30 mouse cellular contexts compared by ENCODE assay signal in the genomic region with DNA sequence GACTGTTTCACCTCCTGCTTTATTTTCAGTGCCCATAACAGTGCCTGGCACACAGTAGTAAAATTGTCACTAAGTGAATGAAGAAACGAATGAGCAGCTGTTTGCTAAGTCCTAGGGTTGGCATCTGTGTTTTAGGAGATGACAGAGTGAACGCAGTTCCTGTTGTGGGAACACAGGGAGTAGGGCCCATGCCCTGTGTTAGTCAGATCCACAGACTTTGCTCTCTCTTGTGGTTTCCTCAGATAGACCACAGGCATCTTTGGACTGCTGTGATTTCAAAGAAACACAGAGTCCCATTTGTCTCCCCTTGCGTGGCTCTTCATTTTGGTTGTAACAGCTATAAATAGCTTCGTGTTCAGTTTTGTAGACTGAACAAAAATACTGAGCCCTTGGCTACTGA. TPM values are rescaled to one million over a fixed set of nuclear protein-coding genes. Genes with fewer than 3 reads are reported as not detected.
DNase-seq lines count a peak whose midpoint lies in the region; ATAC-seq and TF ChIP-seq lines count a peak whose summit lies in the region.
"Had no signal": no experiment of that assay in that cellular context is flagged by ENCODE, and none has a peak within 500 bp of the region (broad histone marks: within the 10 kb centered on the region; RNA-seq: fewer than 3 reads in every experiment).

No protein-coding gene starts in this region.

- TF ChIP-seq POLR2A in small intestine, adult 2 months (IDR thresholded peaks at IDR 0.05; ENCODE audit: low read depth, low read length): no peak

- H3K36me3 ChIP-seq in neural tube, embryonic 11.5 days (ENCODE audit: control insufficient read depth, insufficient read depth, low read length): peaks cover 5% of the 10 kb centered on the region
- peaks cover 5% of the 10 kb centered on the region for H3K36me3 ChIP-seq in small intestine, adult 2 months (ENCODE audit: control insufficient read depth, insufficient read depth, low read length)
- H3K36me3 ChIP-seq: G1E had no signal

- no peak for TF ChIP-seq CTCF in Patski (IDR thresholded peaks at IDR 0.05)
- no peak for TF ChIP-seq CTCF in small intestine, adult 2 months (IDR thresholded peaks at IDR 0.05; ENCODE audit: extremely low read depth, insufficient read length, insufficient replicate concordance, low read depth, low read length)

- H3K27ac ChIP-seq in neural tube, embryonic 11.5 days (ENCODE audit: low read depth, low read length): no peak overlapping the region
- H3K27ac ChIP-seq in small intestine, adult 2 months (ENCODE audit: insufficient read depth, low read depth, low read length): peak overlapping the region; percentile 27; the same call in 1 of the 2 replicates
- H3K27ac ChIP-seq: forebrain, embryonic 12.5 days; heart, embryonic 15.5 days; hindbrain, embryonic 14.5 days; layer of hippocampus, adult 2 months; limb, embryonic 13.5 days; liver, embryonic 12.5 days; neural tube, embryonic 15.5 days; stomach, postnatal 0 days had no signal

- no peak for ATAC-seq in neural tube, embryonic 11.5 days (ENCODE audit: insufficient read depth, low FRiP score, low TSS enrichment)
- ATAC-seq in Patski: peak; percentile 96
- ATAC-seq in cerebellum, adult (ENCODE audit: insufficient number of reproducible peaks, low FRiP score, low TSS enrichment): no peak
- ATAC-seq: intestine, embryonic 16.5 days; liver, embryonic 12.5 days had no signal

- 77% methylated on average over 4 of the region's 4 CpGs for WGBS in neural tube, embryonic 11.5 days
- 75% methylated on average over 4 of the region's 4 CpGs for WGBS in small intestine, adult 2 months

- CTCF ChIA-PET in Patski (lab: Charles Lee): interaction anchor here (0.9 kb wide), 1 partner anchor 9 kb away, joined by 3 read pairs; no protein-coding TSS in a partner anchor

- no peaks in the 10 kb centered on the region for H3K4me1 ChIP-seq in neural tube, embryonic 11.5 days (ENCODE audit: control insufficient read depth, insufficient read depth, low read length)
- H3K4me1 ChIP-seq in small intestine, adult 2 months (ENCODE audit: control insufficient read depth, insufficient read depth, insufficient read length, low read length): no peaks in the 10 kb centered on the region
- H3K4me1 ChIP-seq: heart, embryonic 15.5 days; liver, embryonic 12.5 days had no signal

- H3K4me3 ChIP-seq in neural tube, embryonic 11.5 days (ENCODE audit: low read depth, low read length): no peak overlapping the region
- no peak overlapping the region for H3K4me3 ChIP-seq in small intestine, adult 2 months (ENCODE audit: low read depth, low read length)
- H3K4me3 ChIP-seq: forebrain, embryonic 12.5 days; heart, embryonic 15.5 days; layer of hippocampus, adult 2 months; limb, embryonic 13.5 days; liver, embryonic 12.5 days; neural tube, embryonic 15.5 days had no signal

- POLR2A ChIA-PET in Patski (lab: Charles Lee): no interaction called here

- in situ Hi-C loops in Patski (cut with MboI; ENCODE audit: low pct_unique_long_range_greater_than_20kb): no loop called here

- intact Hi-C loops in left cerebral cortex, postnatal 14 days (cut with DNase I): no loop called here

- DNase-seq in neural tube, embryonic 11.5 days (ENCODE audit: low spot score): peak; percentile 3
- DNase-seq in neural tube, embryonic 10.5 days (ENCODE audit: extremely low spot score, low spot score): no peak
- peak; percentile 47 for DNase-seq in Patski (ENCODE audit: low read depth, low spot score)
- peak; percentile 73 for DNase-seq in fibroblast of lung, adult 2 months (ENCODE audit: low read depth)
- DNase-seq in cerebellum, postnatal 14 days: no peak
- DNase-seq in left cerebral cortex, postnatal 14 days (ENCODE audit: low spot score in 2 of 2): no peak
- DNase-seq: adrenal gland, postnatal 36 days; cerebellum, adult 11 months; cerebellum, postnatal 10 days; embryo, embryonic 11 days; heart, postnatal 36 days; layer of hippocampus, postnatal 36 days; lung, adult 18-20 months; lung, postnatal 14 days; midbrain, embryonic 14.5 days; right cerebral cortex, adult 18-20 months; thymus, adult 2 months had no signal

- H3K9ac ChIP-seq in neural tube, embryonic 11.5 days (ENCODE audit: low read length): no peak overlapping the region; the same call in 1 of the 2 replicates
- H3K9ac ChIP-seq: forebrain, embryonic 12.5 days; heart, embryonic 15.5 days; hindbrain, embryonic 14.5 days; limb, embryonic 13.5 days; liver, embryonic 12.5 days; neural tube, embryonic 15.5 days had no signal

- H3K4me2 ChIP-seq in neural tube, embryonic 11.5 days (ENCODE audit: low read depth): no peak overlapping the region
- H3K4me2 ChIP-seq: forebrain, embryonic 12.5 days; heart, embryonic 15.5 days; hindbrain, embryonic 14.5 days; limb, embryonic 13.5 days; liver, embryonic 12.5 days; neural tube, embryonic 15.5 days had no signal

- H3K27me3 ChIP-seq in neural tube, embryonic 11.5 days (ENCODE audit: control insufficient read depth, insufficient read depth, low read length): no peaks in the 10 kb centered on the region
- no peaks in the 10 kb centered on the region for H3K27me3 ChIP-seq in Patski
- no peaks in the 10 kb centered on the region for H3K27me3 ChIP-seq in small intestine, adult 2 months (ENCODE audit: control insufficient read depth, insufficient read depth, low read length)
- H3K27me3 ChIP-seq: CH12.LX; forebrain, embryonic 12.5 days; heart, embryonic 15.5 days; limb, embryonic 13.5 days; liver, embryonic 12.5 days; neural tube, embryonic 15.5 days had no signal

- H3K9me3 ChIP-seq in neural tube, embryonic 11.5 days (ENCODE audit: control insufficient read depth, low read length): no peaks in the 10 kb centered on the region
- H3K9me3 ChIP-seq: forebrain, embryonic 12.5 days; G1E; heart, embryonic 15.5 days; limb, embryonic 13.5 days; liver, embryonic 12.5 days; neural tube, embryonic 15.5 days had no signal

RNA-seq across cellular contexts. Expression of a gene that starts 27.0 kb away (rescaled TPM):
- polyA plus RNA-seq in neural tube, embryonic 11.5 days (2014; fragmentation: Nextera tagmentation; extraction: Ambion mirVana): 59.7 and 70.8 TPM in 2 replicates
- polyA plus RNA-seq in Patski (2021): 97.0 TPM
- polyA plus RNA-seq in small intestine, adult 2 months (2012; rRNA removed): 11.8 and 26.3 TPM in 2 replicates
- total RNA-seq in left cerebral cortex, postnatal 14 days (2021): 100 to 1,000 TPM; 520 to 530 TPM
- total RNA-seq: CH12.LX had no signal
- polyA plus RNA-seq: G1E had no signal

RNA-seq across cellular contexts. Expression of a gene that starts 44.2 kb away (rescaled TPM):
- 15.7 and 18.7 TPM in 2 replicates for polyA plus RNA-seq in neural tube, embryonic 11.5 days (2014; fragmentation: Nextera tagmentation; extraction: Ambion mirVana)
- polyA plus RNA-seq in Patski (2021): 21.5 TPM
- 8.7 and 12.4 TPM in 2 replicates for polyA plus RNA-seq in small intestine, adult 2 months (2012; rRNA removed)
- 10 to 100 TPM; 29.0 to 30.6 TPM for total RNA-seq in left cerebral cortex, postnatal 14 days (2021)
- polyA plus RNA-seq: G1E had no signal

Comparison
In these comparisons a context has a peak if more than half of its experiments do, and no peak if none do; other contexts are left out.
1. DNase-seq: peak in neural tube, embryonic 11.5 days (single experiment), Patski (single experiment) and fibroblast of lung, adult 2 months (single experiment); none in neural tube, embryonic 10.5 days (single experiment), cerebellum, postnatal 14 days (0 of 2) and left cerebral cortex, postnatal 14 days (0 of 2).